Mouse (Mus musculus): ENCODE measurements around the gene Ahcy. TPM values are rescaled to one million over a fixed set of nuclear protein-coding genes. Genes with fewer than 3 reads are reported as not detected.
A peak's percentile ranks its signal among the peaks of the same experiment; 100 is the strongest.
"Not testable (repeated sequence)": the region's sequence is repeated elsewhere in the genome, so short reads cannot be mapped to it uniquely, and the experiment has no call there.

The Ahcy gene
- total RNA-seq, 2 experiments from 2014 or later, result 10.4 to 16.4 TPM

- DNase-seq, result peak; percentile 90 to 97
Observed at GRCm38 (mm10) chr2:155019673-155020072, 54.6 kb downstream of the Ahcy start.

GRCm38 (mm10) chr2:155018762-155019641 lies 55.3 kb downstream of the Ahcy start:
- DNase-seq, result peak; percentile 73 to 77

- peak in 1 of 2 experiments; percentile 19 for DNase-seq
Observed at GRCm38 (mm10) chr2:155018251-155018755, 56.0 kb downstream of the Ahcy start, which contains the start of gene Gm14226. Gene Gm14226, plus strand, starts transcription at chr2:155018266.

- not testable (repeated sequence) for DNase-seq
Observed at GRCm38 (mm10) chr2:155016751-155017150, 57.5 kb downstream of the Ahcy start.

- no peak for DNase-seq
Observed at GRCm38 (mm10) chr2:155012991-155013390, 61.3 kb downstream of the Ahcy start.

- DNase-seq, result no peak
Observed at GRCm38 (mm10) chr2:155011086-155011656, 63.1 kb downstream of the Ahcy start.

Other genes with a start within 250 kb of the Ahcy start
- gene Eif2s2, start 181.6 kb downstream of the Ahcy start, total RNA-seq (2021), result 10 to 100 TPM; 54.8 to 56.8 TPM
- under 1 TPM; 0.15 to 0.20 TPM for gene Gm14226, start 56.2 kb downstream of the Ahcy start, total RNA-seq (2021)
- 10 to 100 TPM; 22.9 to 27.0 TPM for gene Itch, start 59.0 kb upstream of the Ahcy start, total RNA-seq (2021)
- 100 to 1,000 TPM; 138 to 161 TPM for gene Dynlrb1, start 162.0 kb upstream of the Ahcy start, total RNA-seq (2021)
- 100 to 1,000 TPM; 727 to 753 TPM for gene Map1lc3a, start 201.8 kb upstream of the Ahcy start, total RNA-seq (2021)